Mouse (Mus musculus) frontal cortex, adult 2 months (tissue): ENCODE results near the gene Ndrg4. TPM values are rescaled to one million over a fixed set of nuclear protein-coding genes. Genes with fewer than 3 reads are reported as not detected.
"Not testable (repeated sequence)": the region's sequence is repeated elsewhere in the genome, so short reads cannot be mapped to it uniquely, and the experiment has no call there.

Experiments
- DNase-seq, 2 experiments: peaks; one replicate each; pipeline ENCODE4 v3.0.0; 2022; ENCODE audit warnings: low spot score in 1 of 2; ENCODE audit errors: extremely low spot score in 1 of 2
- polyA plus RNA-seq: library from polyadenylated mRNA; depleted of rRNA; stranded (reverse); fragments of >200 nt; gene quantifications from 2 replicates; pipeline ENCODE4 v1.2.3, GENCODE M21; 2012; rRNA removed

Gene Ndrg4
- 2,429 and 2,489 TPM in 2 replicates for polyA plus RNA-seq

DNA sequence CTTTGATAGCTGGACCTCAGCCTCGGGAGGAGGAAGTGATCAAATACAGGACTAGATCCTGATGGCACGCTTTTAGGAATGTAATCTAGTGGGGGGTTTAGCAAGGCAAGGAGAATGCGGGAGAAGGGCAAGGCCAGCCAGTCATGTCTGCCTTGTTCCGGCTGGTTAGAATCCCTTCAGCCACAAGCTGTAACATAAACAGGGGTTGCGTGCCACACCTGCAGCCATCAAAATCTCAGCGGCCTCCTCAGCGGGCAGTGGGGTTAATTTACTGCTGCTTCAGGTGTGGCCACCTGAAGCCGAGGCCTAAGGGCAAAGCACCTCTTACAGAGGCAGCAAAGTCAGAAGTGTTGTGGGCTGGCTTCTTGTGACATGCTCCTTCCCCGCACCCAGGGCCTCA, at the start of gene Ndrg4:
TSS of gene Ndrg4 (plus strand) at position 350 of the 400 bp plus-strand sequence.
- no peak for DNase-seq

DNA sequence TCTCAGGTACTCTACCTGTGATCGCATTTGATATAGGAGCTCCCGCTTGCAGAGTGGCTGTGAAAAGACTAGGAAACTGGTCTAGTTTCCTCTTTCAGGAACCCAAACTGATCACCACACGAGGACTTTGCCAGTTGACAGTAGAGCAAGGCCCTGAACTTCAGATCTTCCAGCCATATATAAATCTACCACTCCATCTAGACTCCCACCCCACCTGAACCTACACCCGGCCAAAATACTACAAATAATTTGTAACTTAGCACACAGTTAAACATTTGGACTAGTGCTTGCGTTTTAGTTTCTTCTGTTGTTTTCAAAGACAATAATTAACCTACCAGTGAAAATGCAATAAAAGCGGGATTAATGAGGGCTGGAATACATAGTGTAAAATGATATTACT, 43.9 kb upstream of the Ndrg4 start:
- no peak for DNase-seq

DNA sequence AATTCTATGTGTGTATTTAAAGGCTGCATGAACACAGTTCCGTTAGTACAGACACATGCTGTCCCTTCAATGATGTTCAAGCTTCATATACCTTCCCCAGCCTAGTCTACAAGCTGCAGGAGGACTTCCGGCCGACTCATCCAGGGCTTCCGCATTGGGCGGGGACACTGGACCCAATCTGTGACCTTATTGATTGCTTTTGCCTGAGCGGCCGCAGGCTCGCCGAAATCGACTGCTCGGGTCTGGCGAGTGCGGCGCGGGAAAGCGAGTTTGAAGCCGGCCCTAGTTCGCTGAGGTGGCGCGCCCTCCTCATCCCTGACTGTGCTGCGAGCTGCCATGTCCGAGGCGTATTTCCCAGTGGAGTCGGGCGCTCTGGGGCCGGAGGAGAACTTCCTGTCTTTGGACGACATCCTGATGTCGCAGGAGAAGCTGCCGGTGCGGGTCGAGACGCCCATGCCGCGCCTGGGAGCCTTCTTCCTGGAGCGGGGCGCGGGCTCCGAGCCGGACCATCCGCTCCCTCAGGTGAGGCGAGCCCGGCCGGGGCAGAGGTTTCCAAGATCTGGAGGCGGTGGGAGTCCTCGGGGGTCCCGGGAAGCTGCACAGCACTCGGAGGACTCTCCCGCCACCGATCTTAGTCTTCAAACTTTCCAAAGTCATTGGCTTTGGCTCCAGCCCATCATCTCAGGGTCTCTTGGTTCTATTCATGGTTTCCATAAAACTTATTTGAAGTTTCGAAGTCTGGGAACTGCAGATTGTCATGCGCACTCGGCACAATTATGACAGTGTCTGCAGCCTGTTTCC, 43.3 kb upstream of the Ndrg4 start, which contains the start of gene Gins3:
TSS of gene Gins3 (plus strand) at position 192 of the 801 bp plus-strand sequence.
- DNase-seq = peak; percentile 81 to 95

DNA sequence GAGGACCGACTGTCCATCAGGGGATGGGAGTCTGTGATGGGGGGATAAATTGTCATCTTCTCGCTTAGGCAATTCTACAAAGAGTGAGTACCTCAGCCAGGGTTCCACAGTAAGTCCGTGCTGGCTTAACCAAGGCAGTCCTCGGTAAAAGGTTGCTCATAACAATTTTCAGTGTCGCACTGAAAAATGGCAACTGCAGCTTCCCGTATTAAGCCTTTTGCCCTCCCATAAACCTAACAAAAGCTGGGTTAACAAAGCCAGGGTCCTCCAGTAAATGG, 42.8 kb upstream of the Ndrg4 start:
- DNase-seq = no peak

DNA sequence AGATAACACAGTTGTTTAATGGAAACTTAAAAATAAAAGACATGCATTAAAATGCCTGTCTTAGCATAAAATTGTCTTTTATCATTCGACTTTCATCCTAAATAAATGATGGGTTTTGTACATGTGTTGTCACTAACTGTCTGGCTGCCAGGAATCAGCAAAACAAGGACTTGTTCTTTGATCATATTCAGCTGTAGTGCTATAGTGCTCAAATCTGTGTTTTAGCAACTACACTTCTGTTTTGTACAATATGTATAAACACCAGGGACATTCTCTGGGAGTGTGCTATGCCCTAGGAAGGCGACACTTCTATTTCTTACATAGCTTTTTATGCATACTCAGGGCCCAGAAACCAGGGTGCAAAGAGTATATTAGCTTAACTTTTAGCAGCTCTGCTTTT, 31.8 kb upstream of the Ndrg4 start:
- DNase-seq = no peak

DNA sequence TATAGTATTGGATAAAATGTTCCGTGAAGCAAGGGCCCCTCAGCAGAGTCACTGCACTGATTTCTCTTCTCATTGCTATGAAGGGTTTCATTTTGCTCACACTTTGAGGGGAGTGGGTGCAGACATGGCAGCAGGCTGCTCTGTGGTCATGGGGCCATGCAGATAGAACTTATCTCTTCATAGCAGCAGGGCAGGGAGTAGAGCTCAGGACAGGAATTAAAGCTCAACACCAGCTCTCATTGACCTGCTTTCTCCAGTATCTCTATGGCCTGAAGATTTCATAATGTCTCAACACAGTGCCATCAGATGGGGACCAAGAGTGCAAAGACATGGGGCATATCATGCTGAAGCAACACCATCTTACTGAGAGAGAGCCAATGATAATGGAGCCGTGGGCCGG, 28.5 kb upstream of the Ndrg4 start:
- DNase-seq = no peak

DNA sequence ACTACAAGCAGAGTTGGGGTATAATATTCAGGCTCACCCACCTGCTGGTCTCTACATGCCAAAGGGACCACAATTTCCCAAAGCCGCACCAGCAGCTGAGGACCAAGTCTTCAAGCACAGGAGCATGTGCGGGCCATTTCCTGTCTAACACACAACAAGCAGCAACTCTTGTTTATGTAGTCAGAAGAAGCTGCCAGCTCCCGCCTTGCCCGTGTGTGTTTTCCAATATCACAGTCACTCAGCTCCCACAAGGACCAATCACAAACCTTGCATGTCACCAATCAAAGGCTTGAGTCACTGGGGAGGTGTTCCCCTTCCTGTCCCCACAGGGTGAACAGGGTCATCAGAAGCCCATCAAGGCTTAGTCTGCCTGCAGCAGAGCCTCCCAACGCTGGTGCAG, 23.4 kb upstream of the Ndrg4 start:
- DNase-seq = no peak

DNA sequence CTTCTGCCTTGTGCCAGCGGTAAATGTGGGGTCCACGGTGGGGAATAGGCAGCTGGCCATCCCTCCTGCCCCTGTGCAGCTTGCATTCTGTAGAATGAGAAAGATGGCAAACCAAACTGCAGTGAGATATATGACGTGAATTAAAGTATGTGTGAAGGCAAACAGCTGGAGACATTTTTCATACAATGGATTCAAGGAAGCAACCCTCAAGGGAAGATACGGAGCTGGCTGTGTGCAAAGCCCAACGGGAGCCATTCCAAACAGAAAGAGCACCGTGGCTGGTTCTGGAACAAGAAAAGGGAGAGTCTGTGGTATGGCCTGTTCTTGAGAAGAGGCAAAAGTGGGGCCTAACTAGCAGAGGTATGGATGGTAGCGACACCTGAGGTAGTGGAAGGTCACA, 20.9 kb upstream of the Ndrg4 start:
- DNase-seq = no peak

DNA sequence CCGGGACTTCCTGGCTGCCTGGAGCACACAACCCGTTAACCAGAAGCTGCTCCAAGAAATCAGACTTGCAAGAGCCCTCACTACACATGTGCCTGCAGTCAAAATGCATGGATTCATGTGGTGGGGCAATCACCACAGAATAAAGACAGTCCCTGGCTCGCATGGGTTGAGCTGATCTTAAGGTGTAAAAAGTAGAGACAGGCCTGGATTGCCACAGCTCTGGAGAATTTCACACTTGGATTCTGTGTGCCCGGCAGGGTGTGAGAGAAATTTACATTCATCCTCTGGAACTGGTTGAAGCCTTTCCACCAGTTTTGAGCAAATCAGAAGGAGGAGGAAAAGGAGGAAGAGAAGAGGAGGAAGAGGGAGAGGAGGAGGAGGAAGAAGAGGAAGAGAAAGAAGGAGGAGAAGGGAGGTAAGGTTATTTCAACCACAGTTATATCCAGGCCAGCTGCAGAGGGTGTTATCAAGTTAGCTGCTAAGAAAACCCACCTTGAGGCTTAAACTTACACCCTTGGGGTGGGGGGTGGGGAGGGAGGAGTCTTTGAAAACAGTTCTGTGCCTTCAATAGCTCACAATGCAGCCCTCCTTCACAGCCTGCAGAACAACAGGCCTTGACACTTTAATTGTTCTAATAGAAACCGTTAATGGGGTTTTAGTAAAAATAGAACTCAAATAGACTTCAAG, 20.3 kb upstream of the Ndrg4 start:
- DNase-seq = no peak

DNA sequence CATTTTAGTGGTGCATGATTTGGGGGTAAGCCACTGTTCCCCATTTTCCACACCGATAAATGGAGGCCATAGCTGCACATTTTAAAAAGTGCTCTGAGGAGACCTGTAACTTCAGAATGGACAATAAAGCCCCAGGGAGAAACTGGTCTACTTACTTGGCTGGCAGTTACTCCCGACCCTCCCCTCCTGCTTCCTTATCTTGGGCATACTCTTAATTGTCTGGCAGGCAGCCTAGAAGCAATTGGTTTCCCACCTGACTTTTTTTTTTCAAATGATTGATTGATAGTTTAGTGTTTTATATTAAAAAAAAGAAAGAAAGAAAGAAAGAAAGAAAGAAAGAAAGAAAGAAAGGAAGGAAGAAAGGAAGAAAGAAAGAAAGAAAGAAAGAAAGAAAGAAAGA, 19.3 kb upstream of the Ndrg4 start:
- no peak for DNase-seq

DNA sequence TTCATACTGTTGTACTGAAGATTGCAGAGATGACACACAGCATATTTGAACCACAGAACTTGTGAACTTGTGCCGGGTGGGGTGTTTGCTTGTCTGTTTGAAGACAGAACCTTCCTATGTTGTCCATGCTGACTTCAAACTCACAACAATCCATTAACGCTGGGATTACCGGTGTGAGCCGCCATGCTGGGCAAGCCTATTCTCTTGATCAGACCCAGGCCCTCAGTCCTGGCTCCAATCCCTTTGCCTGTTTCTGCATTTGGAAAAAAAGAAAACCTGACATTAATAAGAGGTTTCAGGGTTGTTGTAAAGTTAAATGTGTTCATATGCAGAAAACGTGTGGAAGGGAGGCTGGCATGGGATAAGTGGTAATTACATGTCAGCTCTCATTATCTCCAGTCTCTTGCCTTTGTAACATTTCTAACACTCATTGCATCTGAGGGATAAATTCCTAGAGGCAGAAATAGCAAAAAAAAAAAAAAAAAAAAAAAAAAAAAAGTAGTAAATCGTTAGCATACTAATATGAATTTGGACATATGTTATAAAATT, 16.4 kb upstream of the Ndrg4 start:
- no peak for DNase-seq

DNA sequence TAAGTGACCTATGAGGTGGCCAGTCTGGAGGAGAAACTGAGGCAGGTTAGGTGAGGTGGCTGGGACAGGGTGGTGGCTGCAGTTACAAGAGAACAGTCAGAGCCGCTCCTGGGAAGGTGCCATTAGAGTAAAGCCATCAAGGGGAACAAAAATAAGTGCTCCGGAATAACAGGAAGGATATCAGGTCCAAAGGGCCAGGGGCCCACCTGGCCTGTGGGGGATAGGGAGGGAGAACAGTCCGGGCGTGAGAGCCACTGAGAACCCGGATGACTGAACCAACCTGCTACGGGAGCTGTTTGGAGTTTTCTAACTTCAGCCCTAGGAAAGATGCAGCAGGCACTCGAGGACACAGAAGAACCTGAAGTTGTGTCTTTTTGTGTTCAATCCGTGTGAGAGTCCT, 15.7 kb upstream of the Ndrg4 start:
- DNase-seq = no peak

DNA sequence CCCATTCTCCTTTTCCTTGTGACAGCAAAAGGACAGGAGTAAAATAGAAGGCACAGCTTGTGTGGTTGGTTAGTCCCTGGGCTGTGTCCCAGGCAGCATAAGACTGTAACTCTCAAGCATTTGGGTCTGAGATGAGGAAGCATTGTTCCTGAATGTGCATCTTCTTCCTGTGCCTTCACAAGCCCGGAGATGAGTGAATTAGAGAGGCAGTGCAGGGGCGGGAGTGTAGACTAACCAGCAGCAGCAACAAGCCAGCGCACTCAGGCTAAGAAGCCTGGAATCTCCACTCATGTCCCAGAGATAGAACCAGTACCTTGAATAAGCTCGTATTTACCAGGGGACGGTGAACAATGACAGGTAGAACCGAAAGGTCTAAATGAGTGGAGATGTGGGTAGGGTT, 15.2 kb upstream of the Ndrg4 start:
- DNase-seq = no peak

DNA sequence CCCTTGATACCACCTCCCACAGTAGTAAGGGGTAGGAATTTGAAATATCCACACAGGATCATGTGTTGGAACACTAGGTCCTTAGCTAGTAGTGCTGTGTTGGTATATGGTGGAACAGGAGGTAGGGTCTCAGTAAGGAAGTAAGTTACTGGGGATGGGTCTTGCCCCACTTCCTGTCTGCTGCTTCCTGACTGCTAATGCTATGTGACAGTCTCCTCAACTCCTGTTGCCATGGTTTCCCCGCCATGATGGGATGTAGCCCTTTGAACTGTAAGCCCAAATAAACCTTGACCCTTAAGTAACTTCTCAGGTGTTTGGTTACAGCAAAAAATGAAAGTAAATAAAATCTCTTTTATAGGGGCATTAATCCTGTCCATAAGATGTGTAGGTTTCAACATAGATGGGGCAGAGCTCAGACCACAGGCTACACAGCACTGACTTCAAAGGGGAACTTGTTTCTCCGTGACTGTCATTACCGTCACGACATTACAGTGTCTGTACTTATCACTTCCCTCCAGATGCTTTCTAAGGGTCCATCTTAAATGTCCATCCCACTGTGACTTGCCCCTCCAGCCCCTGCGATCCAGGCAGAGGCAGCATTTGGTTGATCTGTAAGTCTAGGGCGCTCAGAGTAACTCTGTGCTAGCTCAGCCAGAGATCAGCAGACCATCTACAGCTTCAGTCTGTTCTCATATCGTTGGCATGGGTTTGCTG, 13.7 kb upstream of the Ndrg4 start:
- DNase-seq = no peak

DNA sequence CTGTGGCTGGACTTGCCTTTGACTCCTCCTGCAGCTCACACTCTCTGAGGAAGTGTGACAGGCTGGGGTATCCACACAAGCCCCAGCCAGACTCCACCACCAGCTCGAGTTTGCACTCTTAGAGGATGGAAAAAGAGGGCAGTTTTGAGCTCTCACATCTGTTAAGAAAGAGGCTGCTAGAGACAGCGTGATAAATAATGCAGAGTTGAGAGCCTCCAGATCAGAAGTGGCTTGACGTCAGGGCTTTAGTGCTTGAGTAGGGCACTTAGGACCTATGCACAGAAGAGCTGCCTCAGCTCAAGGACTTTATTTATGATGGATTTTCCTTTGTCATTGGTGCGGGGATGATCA, 13.2 kb upstream of the Ndrg4 start:
- no peak for DNase-seq

DNA sequence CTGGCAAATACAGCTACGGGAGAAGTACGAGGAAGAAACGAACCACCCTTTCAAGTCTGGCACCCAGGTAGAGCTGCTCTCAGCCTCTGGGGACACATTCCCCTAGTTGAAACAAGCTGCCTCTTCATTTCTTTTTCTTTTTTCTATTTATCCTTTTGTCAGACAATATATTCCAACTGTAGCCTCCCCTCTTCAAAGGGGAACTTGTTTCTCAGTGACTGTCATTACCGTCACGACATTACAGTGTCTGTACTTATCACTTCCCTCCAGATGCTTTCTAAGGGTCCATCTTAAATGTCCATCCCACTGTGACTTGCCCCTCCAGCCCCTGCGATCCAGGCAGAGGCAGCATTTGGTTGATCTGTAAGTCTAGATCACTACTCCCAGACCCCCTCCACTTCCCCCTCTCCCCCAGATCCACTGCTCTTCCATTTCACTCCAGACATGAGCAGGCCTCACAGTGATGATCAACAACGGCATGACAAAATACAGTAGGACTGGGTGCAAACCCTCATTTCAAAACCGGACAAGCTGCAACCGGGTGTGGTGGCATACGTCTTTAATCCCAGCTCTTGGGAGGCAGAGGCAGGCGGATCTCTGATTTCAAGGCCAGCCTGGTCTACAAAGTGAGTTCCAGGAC, 10.8 kb upstream of the Ndrg4 start:
- DNase-seq = not testable (repeated sequence)

DNA sequence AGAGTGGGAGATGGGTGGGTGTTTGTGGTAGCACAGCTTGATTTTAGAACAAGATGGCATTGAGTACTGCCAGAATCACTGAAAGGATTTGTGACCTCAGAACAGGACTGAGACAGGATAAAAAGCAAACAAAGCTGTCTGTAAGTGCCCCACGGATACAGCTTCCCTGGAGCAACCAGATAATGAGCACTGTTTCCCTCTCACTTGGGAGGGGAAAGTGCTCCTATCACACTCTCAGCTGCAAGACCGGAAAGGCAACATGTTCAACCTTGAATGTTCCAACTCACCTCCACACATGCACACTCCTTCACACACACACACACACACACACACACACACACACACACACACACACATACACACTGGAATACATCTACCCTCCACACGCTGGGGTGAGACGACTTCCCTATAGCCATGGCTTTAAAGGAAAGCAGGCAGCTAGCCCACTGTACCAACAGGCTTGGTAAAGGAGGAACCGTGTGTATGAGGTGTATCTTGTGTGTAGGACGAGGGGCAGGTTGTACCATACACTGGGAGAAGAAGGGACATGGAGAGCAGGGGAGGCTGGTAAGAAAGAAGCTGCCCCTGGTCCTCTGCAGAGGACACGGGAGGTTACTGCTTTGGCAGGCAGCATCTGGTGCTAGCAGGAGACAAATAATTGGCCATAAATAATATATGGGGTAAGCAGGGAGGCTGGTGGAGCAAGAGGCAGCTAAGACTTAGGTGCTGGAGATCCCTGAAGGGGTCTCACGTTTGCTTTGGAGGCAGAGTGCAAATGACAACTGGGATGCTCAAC, 8.4 kb upstream of the Ndrg4 start:
- DNase-seq = no peak

DNA sequence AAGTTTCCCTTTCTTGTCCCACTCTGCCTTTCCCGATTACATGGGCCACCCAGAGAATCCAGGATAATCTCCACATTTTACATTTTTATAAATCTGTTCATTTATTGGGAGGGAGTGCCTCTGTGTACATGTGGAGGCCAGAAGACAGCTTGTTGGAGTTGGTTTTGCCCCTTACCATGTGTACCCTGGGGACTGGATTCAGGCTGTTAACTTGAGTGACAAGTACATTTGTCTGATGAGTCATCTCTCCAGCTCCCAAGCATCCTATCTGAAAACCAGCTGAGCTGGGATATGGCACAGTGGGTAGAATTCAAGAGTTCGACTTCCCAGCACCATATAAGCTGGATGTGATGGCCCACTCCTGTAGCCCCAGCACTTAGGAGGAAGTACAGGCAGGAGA, 6.8 kb upstream of the Ndrg4 start:
- DNase-seq = no peak

DNA sequence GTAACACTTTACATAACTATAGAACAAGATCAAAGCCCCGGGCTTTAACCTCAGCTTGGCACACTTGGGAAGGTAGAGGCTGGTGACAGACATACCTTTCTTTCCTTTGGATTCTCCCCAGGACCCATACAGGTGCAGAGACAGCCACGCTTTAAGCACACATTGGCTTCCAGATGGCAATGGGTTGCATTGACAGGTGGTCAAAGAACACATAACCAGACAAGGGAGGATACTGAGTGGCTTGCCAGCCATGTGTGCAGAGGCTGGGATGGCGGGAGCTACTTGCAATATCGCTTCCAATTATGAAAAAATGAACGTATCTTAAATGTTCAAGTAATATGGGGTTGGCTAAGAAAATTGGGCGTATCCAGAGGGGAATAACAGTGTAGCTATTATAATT, 4.9 kb upstream of the Ndrg4 start:
- DNase-seq = no peak

DNA sequence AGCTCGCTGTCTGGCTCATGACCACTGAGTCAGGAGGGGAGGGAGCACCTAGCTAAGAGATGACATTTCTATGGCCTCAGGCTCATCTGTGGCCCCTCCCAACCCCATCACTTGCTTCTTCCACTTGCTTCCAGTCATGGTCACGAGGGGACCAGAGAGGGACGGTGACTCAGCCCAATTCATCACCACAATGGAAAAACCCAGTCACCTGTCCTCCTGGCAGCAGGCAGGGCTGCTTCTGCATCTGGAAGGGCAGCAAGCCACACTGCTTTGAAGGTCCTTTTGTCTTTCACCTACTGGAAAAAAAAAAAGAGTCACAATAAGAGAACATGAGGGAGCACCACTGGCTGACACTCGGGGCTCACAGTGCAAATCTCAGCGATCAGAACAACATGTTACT, 4.0 kb upstream of the Ndrg4 start:
- DNase-seq = no peak
